Mouse (Mus musculus) megakaryocyte, embryonic 14.5 days (primary cell): Measurements from ENCODE around the gene Spry1.

Source experiments
- FLI1 ChIP-seq: IDR thresholded peaks from 2 replicates; pipeline ENCODE4 v1.6.1; 2012; ENCODE audit warnings: low read length, inconsistent platforms, mixed read lengths
- GATA1 ChIP-seq: IDR thresholded peaks from 3 replicates; pipeline ENCODE4 v1.6.1; 2012; ENCODE audit warnings: mixed read lengths, low read length, inconsistent platforms, borderline replicate concordance

- no peak for TF ChIP-seq GATA1
- no peak for TF ChIP-seq FLI1
These were observed 3.0 kb downstream of the Spry1 start for GRCm38 (mm10) chr3:37642681-37643214.
